Mouse (Mus musculus) liver, adult 2 months (tissue): ENCODE data around the gene Chd9.

Source experiments
- CTCF ChIP-seq: fragments of 200-500 bp; IDR thresholded peaks from 2 replicates; pipeline ENCODE4 v1.5.1; 2011; ENCODE audit warnings: low read depth, low read length, control low read depth
- POLR2A ChIP-seq: fragments of 200-500 bp; IDR thresholded peaks from 2 replicates; pipeline ENCODE4 v1.6.1; 2011; ENCODE audit warnings: low read length, control low read depth; ENCODE audit not compliant: insufficient read depth; ENCODE audit errors: extremely low read depth

DNA sequence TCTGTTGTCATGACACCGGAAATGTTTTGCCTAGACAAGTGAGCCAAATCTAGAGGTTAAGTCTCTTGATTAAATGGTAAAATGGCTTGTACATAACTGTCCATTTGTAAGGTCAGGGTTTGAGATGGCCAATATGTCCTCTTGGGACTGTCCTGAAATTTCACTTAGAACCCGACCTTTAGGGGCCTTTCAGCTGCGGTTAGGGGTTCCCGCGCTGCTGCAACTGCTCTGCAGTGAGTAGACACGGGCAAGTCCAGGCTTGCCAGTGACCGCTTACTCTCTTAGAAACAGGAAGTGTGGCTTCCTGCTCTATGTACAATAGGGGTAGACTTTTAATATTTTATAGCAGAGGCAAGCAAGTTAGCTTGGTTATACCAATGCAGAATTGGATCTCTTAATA is 253.8 kb downstream of the Chd9 start:
- TF ChIP-seq POLR2A = no peak
- no peak for TF ChIP-seq CTCF
